Mouse (Mus musculus) v-Abl transformed pro-B cells (cell line): ENCODE data around the gene Rbbp7.

Source experiments
- in situ Hi-C, 2 experiments: fragments of 400-800 bp; cut with MboI; formaldehyde crosslinking; loops; one replicate each; pipeline ENCODE4 v1.15.1; 2025; ENCODE audit not compliant: unreplicated experiment in 2 of 2

Gene Rbbp7

GRCm38 (mm10) chrX:162791392-162791791 lies 31.2 kb downstream of the Rbbp7 start:
- in situ Hi-C loops = loop anchor here in 1 of 2 experiments (5.0 kb wide), 1 partner anchor 74 kb away; no protein-coding TSS in a partner anchor

GRCm38 (mm10) chrX:162800371-162800770 lies 40.2 kb downstream of the Rbbp7 start:
- in situ Hi-C loops = no loop called here

- in situ Hi-C loops = no loop called here
These were observed 67.8 kb downstream of the Rbbp7 start for GRCm38 (mm10) chrX:162828016-162828415.
